Mouse (Mus musculus): ENCODE measurements at regions not wholly inside any gene's neighbourhood (a gene's known extent, or its start where the extent isn't known, plus 50 kb on each side); places are given as distances from the start of the nearest gene placed in this dataset.

DNA sequence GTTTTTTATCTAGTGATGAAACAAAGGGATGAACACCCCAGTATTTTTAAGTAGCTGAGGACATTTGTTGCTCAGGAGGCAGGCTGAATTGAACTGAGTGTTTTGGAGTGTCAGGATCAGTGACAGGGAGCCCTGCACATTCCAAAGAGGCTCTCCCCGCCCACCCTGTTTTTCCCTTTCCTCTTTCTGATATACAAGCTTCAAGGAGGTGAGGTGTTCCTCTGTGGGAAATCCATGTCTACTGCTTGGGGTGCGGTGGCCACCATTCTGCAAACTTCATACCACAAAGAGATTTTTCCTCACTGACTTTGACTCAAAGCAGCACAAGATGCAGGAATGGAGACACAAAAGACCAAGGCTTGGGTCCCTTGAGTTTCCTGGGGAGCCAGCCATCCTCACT is 180.5 kb upstream of the Unc93a2 start:
- TF ChIP-seq POLR2A (IDR thresholded peaks at IDR 0.05; ENCODE audit: extremely low read depth, insufficient read depth, low read length): no peak
- TF ChIP-seq CTCF (IDR thresholded peaks at IDR 0.05; ENCODE audit: low read depth, low read length): no peak
